Mouse (Mus musculus): ENCODE results near the gene Rab8b. TPM values are rescaled to one million over a fixed set of nuclear protein-coding genes. Genes with fewer than 3 reads are reported as not detected.

Rab8b gene
- 293 TPM for polyA plus RNA-seq (2017; shearing (Covaris generic))

DNA sequence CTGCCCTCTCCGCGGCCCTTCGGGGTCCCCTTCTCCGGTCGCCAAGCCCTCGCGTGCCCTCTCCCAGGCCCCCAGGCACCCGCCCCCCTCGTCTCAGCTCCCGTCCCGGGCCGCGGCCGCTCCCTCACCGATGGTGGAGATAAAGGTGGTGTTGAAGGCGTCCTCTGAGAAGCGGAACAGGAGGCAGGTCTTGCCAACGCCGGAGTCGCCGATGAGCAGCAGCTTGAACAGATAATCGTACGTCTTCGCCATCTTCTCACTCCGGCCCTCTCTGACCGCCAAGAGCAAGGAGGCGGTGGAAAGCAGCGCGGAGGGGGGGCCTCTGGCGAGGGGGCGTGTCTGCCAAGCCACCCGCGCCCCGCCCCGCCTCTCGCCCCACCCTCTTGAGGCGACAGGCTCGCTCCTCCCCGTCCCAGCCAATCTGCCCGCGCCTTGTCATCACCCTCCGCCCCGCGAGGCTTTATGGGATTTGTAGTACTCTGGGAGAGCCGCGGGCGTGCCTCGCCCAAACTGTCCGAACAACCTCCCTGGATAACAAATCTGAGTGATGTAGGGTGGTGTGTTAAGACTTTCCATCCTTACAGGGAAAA lies at the start of gene Rab8b:
Gene Rab8b (minus strand): TSS at position 306 of the 590 bp plus-strand sequence.

DNA sequence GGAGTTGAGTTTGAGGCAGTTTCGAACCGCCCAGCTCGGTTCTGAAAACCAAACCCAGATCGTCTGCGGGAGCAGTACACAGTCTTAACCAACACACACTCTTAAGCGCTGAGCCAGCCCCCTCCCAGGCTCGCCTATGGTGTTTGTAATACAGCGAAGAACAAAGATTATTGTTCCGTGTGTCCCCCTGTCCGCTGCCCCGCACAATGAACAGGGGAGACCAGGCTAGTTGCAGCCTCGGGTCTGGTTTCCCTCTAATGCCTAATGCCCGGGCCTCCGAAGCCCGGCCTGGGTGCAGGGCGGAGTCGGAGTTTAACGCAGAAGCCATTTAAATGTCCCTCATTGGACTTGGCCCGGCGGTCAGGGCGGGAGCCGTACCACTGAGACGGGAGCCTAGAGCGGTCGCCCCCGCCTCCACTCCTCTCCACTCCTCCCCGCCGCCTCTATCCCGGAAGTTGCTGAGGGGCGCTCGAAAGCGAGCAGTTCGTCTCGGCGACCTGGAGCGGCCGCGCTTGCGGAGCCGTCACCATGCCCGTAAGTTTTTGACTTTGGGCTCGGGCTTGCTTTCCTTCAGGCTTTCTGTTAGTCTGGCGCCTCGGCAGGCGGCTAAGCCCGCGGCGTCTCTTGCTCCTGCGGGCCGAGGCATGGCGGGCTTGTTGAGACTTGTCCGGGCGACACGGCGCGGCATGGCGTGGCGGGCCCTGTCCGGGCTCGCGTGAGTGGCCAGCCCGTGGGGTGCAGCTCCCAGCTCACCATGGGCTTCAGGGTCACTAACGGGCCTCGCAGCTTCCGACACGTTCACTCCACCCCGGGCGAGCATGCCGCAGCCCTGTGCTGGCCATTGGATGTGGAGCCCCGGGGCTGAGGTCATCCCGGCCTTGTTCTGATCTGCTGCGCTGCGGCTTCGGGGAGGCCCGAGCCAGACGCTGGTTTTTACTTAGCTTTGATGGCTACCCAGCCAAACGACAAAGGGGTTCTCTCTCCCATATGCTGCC lies 26.5 kb upstream of the Rab8b start, which contains the start of gene Rps27l:
Gene Rps27l (plus strand): TSS at position 440 of the 995 bp plus-strand sequence.

DNA sequence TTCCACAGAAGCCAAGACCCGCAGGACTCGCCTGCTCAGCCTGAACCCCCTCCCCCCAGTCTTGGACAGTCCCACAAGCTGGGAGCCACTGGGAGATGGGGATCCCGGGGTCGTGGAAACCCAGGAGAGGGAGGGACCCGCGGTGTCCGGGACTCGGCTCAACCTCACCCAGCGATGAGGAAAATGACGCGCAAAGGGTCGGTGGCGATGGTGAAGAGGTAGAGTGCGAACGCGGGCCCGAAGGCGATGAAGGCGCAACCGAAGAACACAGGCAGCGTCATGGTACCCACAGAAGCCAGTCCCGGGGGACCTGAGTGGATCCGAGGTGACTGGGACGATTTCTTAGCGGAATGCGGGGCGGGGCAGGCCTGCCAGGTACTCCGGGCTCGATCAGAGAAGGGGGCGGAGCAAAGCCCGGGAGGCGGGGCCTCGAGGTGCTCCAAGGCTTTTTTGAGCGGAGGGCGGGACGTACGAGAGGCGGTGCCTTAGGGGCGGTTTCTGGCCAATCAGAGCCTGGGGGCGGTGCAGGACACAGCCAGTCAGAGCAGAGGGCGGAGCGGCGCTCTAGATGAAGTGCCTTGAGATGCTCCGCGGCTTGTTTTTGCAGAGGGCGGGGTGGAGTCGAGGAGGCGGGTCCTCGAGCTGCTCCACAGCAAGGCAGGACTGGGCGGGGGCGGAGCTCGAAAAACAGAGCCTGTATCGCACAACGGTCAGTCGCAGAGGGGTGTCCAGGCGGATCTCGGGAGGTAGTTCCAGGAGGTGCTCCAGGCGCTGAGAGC lies 85.0 kb downstream of the Rab8b start, which contains the start of gene Aph1c:
Gene Aph1c (minus strand): TSS at position 409 of the 779 bp plus-strand sequence.

DNA sequence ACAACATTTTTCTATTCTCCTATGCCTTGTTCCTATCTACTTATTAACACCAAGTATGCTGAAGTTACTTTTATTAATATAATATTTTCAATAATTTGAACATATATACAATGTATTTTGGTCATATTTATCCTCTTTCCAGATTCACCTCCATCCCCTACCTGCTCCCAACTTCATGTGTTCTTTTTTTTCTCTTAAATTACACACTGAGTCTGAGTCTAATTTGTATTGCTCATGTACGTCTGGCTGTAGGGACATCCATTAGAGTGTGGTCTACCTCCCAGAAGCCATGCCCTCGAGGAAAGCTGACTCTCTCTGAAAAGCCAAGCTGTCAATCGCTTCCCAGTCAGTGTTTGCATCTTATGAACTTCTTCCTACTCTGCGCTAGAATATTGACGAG lies 122.7 kb downstream of the Rab8b start, which contains the start of gene Gm10647:
Gene Gm10647 (plus strand): TSS at position 301 of the 400 bp plus-strand sequence.

DNA sequence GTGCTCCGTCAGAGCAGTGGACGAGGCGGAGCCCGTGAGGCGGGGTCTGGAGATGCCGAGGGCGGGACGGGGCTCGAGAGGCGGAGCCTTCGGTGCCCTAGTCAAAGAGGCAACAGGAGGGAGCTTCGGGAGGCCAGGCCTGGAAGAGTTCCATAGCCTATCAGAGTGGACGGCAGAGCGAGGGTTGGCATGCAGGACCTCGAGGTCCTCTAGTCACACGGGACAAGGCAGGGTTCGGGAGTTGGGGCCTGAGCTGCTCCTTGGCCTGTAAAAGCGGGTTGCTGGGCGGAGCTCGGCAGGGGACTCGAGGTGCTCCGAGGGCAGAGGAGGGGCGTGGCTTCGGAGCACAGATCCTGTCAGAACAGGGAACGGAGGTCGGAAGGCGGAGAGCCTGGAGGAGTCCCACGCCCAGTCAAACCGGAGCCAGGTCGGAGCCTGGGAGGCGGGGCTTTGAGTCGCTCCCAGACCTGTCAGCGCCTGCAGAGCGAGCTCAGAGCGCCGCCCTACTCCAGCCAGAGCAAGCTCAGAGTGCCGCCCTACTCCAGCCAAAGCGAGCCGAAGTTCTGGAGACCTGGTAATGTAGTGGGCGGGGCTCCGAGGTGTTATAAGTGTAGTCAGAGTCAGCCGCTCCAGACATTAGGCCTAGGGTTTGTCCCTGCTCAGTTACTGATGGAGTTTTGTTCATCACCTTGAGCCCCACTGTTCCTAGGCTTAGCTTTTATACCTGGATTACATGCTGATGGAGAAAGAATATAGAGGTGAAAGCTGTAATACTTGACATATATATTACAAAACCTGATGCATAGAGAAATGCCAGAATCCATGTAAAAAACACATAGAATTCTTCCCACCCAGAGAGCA lies 123.8 kb downstream of the Rab8b start, which contains the start of gene Aph1b:
Gene Aph1b (minus strand): TSS at position 27 of the 861 bp plus-strand sequence.

Other genes starting within 250 kb of the Rab8b start
- gene Car12, start 206.0 kb downstream of the Rab8b start, polyA plus RNA-seq (2017; shearing (Covaris generic)), result 0.99 TPM
- gene Aph1b, start 124.2 kb downstream of the Rab8b start, polyA plus RNA-seq (2017; shearing (Covaris generic)), result 1.2 TPM
- gene Gm10647, start 122.6 kb downstream of the Rab8b start, polyA plus RNA-seq (2017; shearing (Covaris generic)), result not detected
- not detected for gene Aph1c, start 85.0 kb downstream of the Rab8b start, polyA plus RNA-seq (2017; shearing (Covaris generic))
- gene Rps27l, start 26.4 kb upstream of the Rab8b start, polyA plus RNA-seq (2017; shearing (Covaris generic)), result 96.0 TPM
- 17.8 TPM for gene Lactb, start 55.8 kb upstream of the Rab8b start, polyA plus RNA-seq (2017; shearing (Covaris generic))
- gene Tpm1, start 129.7 kb upstream of the Rab8b start, polyA plus RNA-seq (2017; shearing (Covaris generic)), result 30.6 TPM

Data from effector memory CD4-positive, alpha-beta T cell, adult 7 months (primary cell).